Mouse (Mus musculus) limb, embryonic 15.5 days (tissue): Measurements from ENCODE around the gene Lrfn4. TPM values are rescaled to one million over a fixed set of nuclear protein-coding genes. Genes with fewer than 3 reads are reported as not detected.

ENCODE experiments used
- microRNA-seq: library from miRNA; unstranded; fragments of <30 nt; microRNA quantifications from one replicate; pipeline ENCODE4, GENCODE M21; 2016
- polyA plus RNA-seq: library from polyadenylated mRNA; unstranded; fragments of >200 nt; fragmentation: Nextera tagmentation; extraction: Ambion mirVana; gene quantifications from 2 replicates; pipeline ENCODE4 v1.2.1, GENCODE M21; 2015

Gene Lrfn4
- polyA plus RNA-seq, 1 experiment from 2014 or later, result 5.3 TPM

Small RNA genes lying within 50 kb of the gene (microRNA-seq; reads per million reads assigned to microRNA genes)
- gene Mir6986, result 0.61 reads per million

Other genes starting within 250 kb of the Lrfn4 start
- 40.9 and 41.2 TPM in 2 replicates for gene Kdm2a, start 217.4 kb downstream of the Lrfn4 start, polyA plus RNA-seq
- 45.2 and 53.6 TPM in 2 replicates for gene Rhod, start 176.2 kb downstream of the Lrfn4 start, polyA plus RNA-seq
- gene Syt12, start 138.2 kb downstream of the Lrfn4 start, polyA plus RNA-seq, result 0.55 and 0.76 TPM in 2 replicates
- gene 2010003K11Rik, start 117.1 kb downstream of the Lrfn4 start, polyA plus RNA-seq, result not detected in 2 replicates
- gene Pcx, start 105.2 kb downstream of the Lrfn4 start, polyA plus RNA-seq, result 16.2 and 16.5 TPM in 2 replicates
- 63.9 and 64.8 TPM in 2 replicates for gene Rce1, start 10.0 kb upstream of the Lrfn4 start, polyA plus RNA-seq
- gene Gm960, start 83.0 kb upstream of the Lrfn4 start, polyA plus RNA-seq, result 2.9 and 4.0 TPM in 2 replicates
- gene Sptbn2, start 95.5 kb upstream of the Lrfn4 start, polyA plus RNA-seq, result 5.5 TPM in 2 replicates
- 56.3 and 56.9 TPM in 2 replicates for gene Rbm4b, start 140.8 kb upstream of the Lrfn4 start, polyA plus RNA-seq
- 60.3 and 63.0 TPM in 2 replicates for gene Rbm4, start 178.2 kb upstream of the Lrfn4 start, polyA plus RNA-seq
- gene Gm21992, start 195.9 kb upstream of the Lrfn4 start, polyA plus RNA-seq, result 31.2 and 31.5 TPM in 2 replicates
- gene Rbm14, start 196.0 kb upstream of the Lrfn4 start, polyA plus RNA-seq, result 70.3 and 70.7 TPM in 2 replicates
- gene Ccs, start 223.7 kb upstream of the Lrfn4 start, polyA plus RNA-seq, result 63.7 and 63.9 TPM in 2 replicates
- 0.16 TPM in 1 of 2 replicates, not detected in the other for gene Ccdc87, start 223.7 kb upstream of the Lrfn4 start, polyA plus RNA-seq
- gene Ctsf, start 239.5 kb upstream of the Lrfn4 start, polyA plus RNA-seq, result 48.6 and 49.4 TPM in 2 replicates